Mouse (Mus musculus) inflammation-experienced regulatory T-cells (primary cell): Measurements from ENCODE around the gene Slco6c1. TPM values are rescaled to one million over a fixed set of nuclear protein-coding genes. Genes with fewer than 3 reads are reported as not detected.

Experiments
- polyA plus RNA-seq, 2 experiments: library from polyadenylated mRNA; unstranded; fragments of 100-300 nt; shearing (Covaris generic); gene quantifications; one replicate each; pipeline ENCODE4 v1.2.1; 2017

Slco6c1 gene
- polyA plus RNA-seq, result under 1 TPM; 0.13 to 0.17 TPM

DNA sequence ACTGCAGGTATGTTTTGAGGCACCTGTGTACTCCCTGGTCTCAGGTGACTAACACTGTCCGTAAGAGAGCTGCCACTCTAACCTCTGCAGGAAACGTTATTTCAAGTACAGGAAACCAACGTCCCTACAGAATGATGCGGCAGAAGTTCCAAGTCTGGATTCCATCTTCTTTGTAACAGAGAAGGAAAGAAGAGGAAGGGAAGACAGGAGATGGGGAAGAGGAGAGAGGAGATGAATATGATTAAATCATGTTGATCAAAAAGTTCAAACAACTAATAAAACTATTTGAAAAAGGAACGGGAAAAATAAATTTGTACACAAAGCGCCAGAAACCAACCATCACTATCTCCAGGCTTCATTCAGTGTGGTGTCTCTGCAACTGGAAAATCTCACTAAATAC is at the start of gene Slco6c1:
TSS of gene Slco6c1 (minus strand) at position 101 of the 400 bp plus-strand sequence.

